Mouse (Mus musculus): ENCODE results near the gene Olfr878. TPM values are rescaled to one million over a fixed set of nuclear protein-coding genes. Genes with fewer than 3 reads are reported as not detected.

The Olfr878 gene
- polyA plus RNA-seq (2015; fragmentation: Nextera tagmentation; extraction: Ambion mirVana) = not detected in 2 replicates

GRCm38 (mm10) chr9:37917540-37917939 lies at the start of gene Olfr878:
TSS of gene Olfr878 (plus strand) at chr9:37917840.
- no peak for ATAC-seq (ENCODE audit: low read depth)
- H3K4me3 ChIP-seq (ENCODE audit: low read length) = no peak within 1 kb of the TSS
- H3K36me3 ChIP-seq (ENCODE audit: control insufficient read depth, insufficient read depth, low read length) = no peaks in the 10 kb centered on the region
- H3K27ac ChIP-seq (ENCODE audit: low read length) = no peak within 1 kb of the TSS
- no peaks in the 10 kb centered on the region for H3K27me3 ChIP-seq (ENCODE audit: control insufficient read depth, insufficient read depth, low read depth, low read length)
- H3K9ac ChIP-seq (ENCODE audit: low read length) = no peak within 1 kb of the TSS
- no peak within 1 kb of the TSS for H3K4me2 ChIP-seq (ENCODE audit: low read depth, low read length)
- no peaks in the 10 kb centered on the region for H3K4me1 ChIP-seq (replicated peaks; ENCODE audit: control insufficient read depth, insufficient read depth, low read length)
- no peaks in the 10 kb centered on the region for H3K9me3 ChIP-seq (ENCODE audit: control insufficient read depth, low read length)
- 53% methylated on average over 2 of the region's 2 CpGs for WGBS

DNA sequence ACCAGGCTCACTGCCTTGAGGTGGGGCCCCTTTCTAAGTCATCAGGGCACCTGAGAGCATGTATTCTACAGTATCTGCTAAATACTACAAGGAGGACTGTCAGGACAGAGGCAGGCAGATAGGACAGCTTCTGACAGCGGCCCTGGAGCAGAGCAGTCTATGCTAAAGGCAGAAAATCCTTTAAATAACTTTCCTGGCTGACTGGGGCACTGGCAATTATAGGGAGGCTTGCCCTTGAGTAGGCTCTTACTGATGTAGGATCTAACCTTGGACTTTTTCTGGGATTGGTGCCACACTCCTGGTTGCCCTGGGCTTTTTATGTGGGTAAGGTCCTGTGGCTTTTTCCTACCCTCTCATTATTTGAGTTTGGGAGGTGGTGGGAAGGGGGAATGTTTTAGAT lies 47.4 kb upstream of the Olfr878 start:
- Histone ChIP-seq H3K9me3 (ENCODE audit: control insufficient read depth, low read length) (no peaks in the 10 kb centered on the region), H3K4me3 (ENCODE audit: low read length) (no peak overlapping the region), H3K9ac (ENCODE audit: low read length) (no peak overlapping the region), H3K27ac (ENCODE audit: low read length) (no peak overlapping the region), H3K4me1 (replicated peaks; ENCODE audit: control insufficient read depth, insufficient read depth, low read length) (no peaks in the 10 kb centered on the region), H3K4me2 (ENCODE audit: low read depth, low read length) (no peak overlapping the region), H3K36me3 (ENCODE audit: control insufficient read depth, insufficient read depth, low read length) (no peaks in the 10 kb centered on the region), H3K27me3 (ENCODE audit: control insufficient read depth, insufficient read depth, low read depth, low read length) (no peaks in the 10 kb centered on the region)
- no peak for ATAC-seq (ENCODE audit: low read depth)
- 52% methylated on average over 1 of the region's 1 CpGs for WGBS

GRCm38 (mm10) chr9:37871097-37871496 lies 46.5 kb upstream of the Olfr878 start:
- ATAC-seq (ENCODE audit: low read depth) = no peak
- H3K27me3 ChIP-seq (ENCODE audit: control insufficient read depth, insufficient read depth, low read depth, low read length) = no peaks in the 10 kb centered on the region
- WGBS = 59% methylated on average over 1 of the region's 1 CpGs

DNA sequence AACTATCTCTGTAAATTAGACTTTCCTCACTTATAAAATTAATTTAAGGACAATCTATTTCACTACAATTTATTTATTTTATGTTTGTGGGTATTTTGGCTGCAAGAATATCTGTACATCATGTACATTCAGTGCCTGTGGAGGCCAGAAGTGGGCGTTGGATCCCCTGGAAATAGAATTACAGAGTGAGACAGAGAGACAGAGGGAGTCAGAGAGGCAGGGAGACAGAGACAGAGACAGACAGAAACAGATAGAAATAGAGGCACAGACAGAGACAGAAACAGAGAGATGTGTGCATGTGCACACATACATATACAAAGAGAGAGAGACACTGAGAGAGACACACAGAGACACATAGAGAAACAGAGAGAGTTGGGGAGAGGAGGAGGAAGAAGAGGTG lies 46.1 kb upstream of the Olfr878 start:
- WGBS = 40% methylated on average over 1 of the region's 1 CpGs
- H3K27ac ChIP-seq (ENCODE audit: low read length) = no peak overlapping the region
- no peak for ATAC-seq (ENCODE audit: low read depth)
- H3K4me1 ChIP-seq (replicated peaks; ENCODE audit: control insufficient read depth, insufficient read depth, low read length) = no peaks in the 10 kb centered on the region
- no peaks in the 10 kb centered on the region for H3K36me3 ChIP-seq (ENCODE audit: control insufficient read depth, insufficient read depth, low read length)
- no peak overlapping the region for H3K9ac ChIP-seq (ENCODE audit: low read length)
- H3K4me2 ChIP-seq (ENCODE audit: low read depth, low read length) = no peak overlapping the region
- no peaks in the 10 kb centered on the region for H3K9me3 ChIP-seq (ENCODE audit: control insufficient read depth, low read length)
- no peaks in the 10 kb centered on the region for H3K27me3 ChIP-seq (ENCODE audit: control insufficient read depth, insufficient read depth, low read depth, low read length)
- H3K4me3 ChIP-seq (ENCODE audit: low read length) = no peak overlapping the region

More at GRCm38 (mm10) chr9:37871097-37871496, 46.5 kb upstream of the Olfr878 start:
- Histone ChIP-seq H3K4me2 (ENCODE audit: low read depth, low read length) (no peak overlapping the region), H3K4me1 (replicated peaks; ENCODE audit: control insufficient read depth, insufficient read depth, low read length) (no peaks in the 10 kb centered on the region), H3K4me3 (ENCODE audit: low read length) (no peak overlapping the region), H3K27ac (ENCODE audit: low read length) (no peak overlapping the region), H3K9ac (ENCODE audit: low read length) (no peak overlapping the region), H3K9me3 (ENCODE audit: control insufficient read depth, low read length) (no peaks in the 10 kb centered on the region), H3K36me3 (ENCODE audit: control insufficient read depth, insufficient read depth, low read length) (no peaks in the 10 kb centered on the region)

DNA sequence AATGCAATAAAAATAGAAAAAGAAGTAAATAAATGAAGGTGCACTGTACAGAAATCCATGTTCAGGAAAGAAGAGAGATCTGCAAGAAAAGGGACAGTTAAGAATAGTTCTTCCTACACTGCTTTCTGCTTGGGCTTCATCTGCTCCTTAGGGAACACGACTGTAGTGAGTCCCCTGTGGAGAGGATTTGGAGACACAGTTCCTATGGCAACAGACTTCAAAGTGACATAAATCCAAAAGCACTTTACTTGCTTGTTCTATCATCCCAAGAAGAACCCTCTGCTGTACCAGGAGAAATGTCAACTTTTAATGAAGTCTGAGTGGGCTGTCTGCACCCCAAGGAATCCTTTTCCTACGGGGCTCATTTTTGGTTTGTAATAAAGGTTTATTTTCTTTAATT lies 26.7 kb upstream of the Olfr878 start:
- Histone ChIP-seq H3K4me2 (ENCODE audit: low read depth, low read length) (no peak overlapping the region), H3K9me3 (ENCODE audit: control insufficient read depth, low read length) (no peaks in the 10 kb centered on the region), H3K4me3 (ENCODE audit: low read length) (no peak overlapping the region), H3K27me3 (ENCODE audit: control insufficient read depth, insufficient read depth, low read depth, low read length) (no peaks in the 10 kb centered on the region), H3K36me3 (ENCODE audit: control insufficient read depth, insufficient read depth, low read length) (no peaks in the 10 kb centered on the region), H3K27ac (ENCODE audit: low read length) (no peak overlapping the region), H3K9ac (ENCODE audit: low read length) (no peak overlapping the region), H3K4me1 (replicated peaks; ENCODE audit: control insufficient read depth, insufficient read depth, low read length) (no peaks in the 10 kb centered on the region)
- 13% methylated on average over 2 of the region's 2 CpGs for WGBS
- no peak for ATAC-seq (ENCODE audit: low read depth)

DNA sequence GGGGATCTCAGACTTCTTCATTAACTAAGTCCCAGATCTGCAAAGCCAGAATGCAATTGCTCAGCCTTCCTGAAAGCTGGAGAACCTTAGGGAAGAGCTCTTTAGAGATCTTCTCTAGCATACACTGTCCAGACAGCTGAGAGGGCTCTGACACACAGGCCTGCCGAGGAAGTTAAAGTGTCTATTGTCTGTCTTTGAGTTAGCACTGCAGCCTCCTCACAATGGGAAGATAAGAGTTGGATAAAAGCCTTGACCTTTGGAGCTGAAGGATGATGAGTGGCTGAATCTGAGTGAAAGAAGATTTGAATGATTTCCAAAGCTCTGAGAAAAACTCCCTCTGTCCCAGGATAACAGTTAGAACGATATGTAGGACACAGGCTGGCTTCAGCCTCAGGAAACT lies 21.0 kb upstream of the Olfr878 start, which contains the start of gene Olfr145:
Gene Olfr145 (plus strand): TSS at position 64 of the 400 bp plus-strand sequence.
- no peaks in the 10 kb centered on the region for H3K36me3 ChIP-seq (ENCODE audit: control insufficient read depth, insufficient read depth, low read length)
- 30% methylated on average over 2 of the region's 2 CpGs for WGBS
- H3K4me3 ChIP-seq (ENCODE audit: low read length) = no peak within 1 kb of the TSS
- no peaks in the 10 kb centered on the region for H3K4me1 ChIP-seq (replicated peaks; ENCODE audit: control insufficient read depth, insufficient read depth, low read length)
- no peak within 1 kb of the TSS for H3K4me2 ChIP-seq (ENCODE audit: low read depth, low read length)
- no peak within 1 kb of the TSS for H3K27ac ChIP-seq (ENCODE audit: low read length)
- H3K9ac ChIP-seq (ENCODE audit: low read length) = no peak within 1 kb of the TSS
- H3K9me3 ChIP-seq (ENCODE audit: control insufficient read depth, low read length) = no peaks in the 10 kb centered on the region
- no peaks in the 10 kb centered on the region for H3K27me3 ChIP-seq (ENCODE audit: control insufficient read depth, insufficient read depth, low read depth, low read length)
- no peak for ATAC-seq (ENCODE audit: low read depth)

GRCm38 (mm10) chr9:37905555-37905954 lies 12.1 kb upstream of the Olfr878 start:
- H3K4me1 ChIP-seq (replicated peaks; ENCODE audit: control insufficient read depth, insufficient read depth, low read length) = no peaks in the 10 kb centered on the region
- ATAC-seq (ENCODE audit: low read depth) = no peak
- H3K4me2 ChIP-seq (ENCODE audit: low read depth, low read length) = no peak overlapping the region
- H3K4me3 ChIP-seq (ENCODE audit: low read length) = no peak overlapping the region
- H3K27ac ChIP-seq (ENCODE audit: low read length) = no peak overlapping the region
- no peak overlapping the region for H3K9ac ChIP-seq (ENCODE audit: low read length)
- no peaks in the 10 kb centered on the region for H3K9me3 ChIP-seq (ENCODE audit: control insufficient read depth, low read length)
- no peaks in the 10 kb centered on the region for H3K27me3 ChIP-seq (ENCODE audit: control insufficient read depth, insufficient read depth, low read depth, low read length)
- 61% methylated on average over 3 of the region's 3 CpGs for WGBS
- H3K36me3 ChIP-seq (ENCODE audit: control insufficient read depth, insufficient read depth, low read length) = no peaks in the 10 kb centered on the region

GRCm38 (mm10) chr9:37918018-37918417 lies 378 bp downstream of the Olfr878 start:
- Histone ChIP-seq H3K4me2 (ENCODE audit: low read depth, low read length) (no peak overlapping the region), H3K36me3 (ENCODE audit: control insufficient read depth, insufficient read depth, low read length) (no peaks in the 10 kb centered on the region), H3K4me1 (replicated peaks; ENCODE audit: control insufficient read depth, insufficient read depth, low read length) (no peaks in the 10 kb centered on the region), H3K4me3 (ENCODE audit: low read length) (no peak overlapping the region), H3K9me3 (ENCODE audit: control insufficient read depth, low read length) (no peaks in the 10 kb centered on the region), H3K27me3 (ENCODE audit: control insufficient read depth, insufficient read depth, low read depth, low read length) (no peaks in the 10 kb centered on the region), H3K27ac (ENCODE audit: low read length) (no peak overlapping the region), H3K9ac (ENCODE audit: low read length) (no peak overlapping the region)
- ATAC-seq (ENCODE audit: low read depth) = no peak
- 41% methylated on average over 1 of the region's 1 CpGs for WGBS

- Histone ChIP-seq H3K9ac (ENCODE audit: low read length) (no peak overlapping the region), H3K4me1 (replicated peaks; ENCODE audit: control insufficient read depth, insufficient read depth, low read length) (no peaks in the 10 kb centered on the region), H3K4me2 (ENCODE audit: low read depth, low read length) (no peak overlapping the region), H3K9me3 (ENCODE audit: control insufficient read depth, low read length) (no peaks in the 10 kb centered on the region), H3K4me3 (ENCODE audit: low read length) (no peak overlapping the region), H3K27me3 (ENCODE audit: control insufficient read depth, insufficient read depth, low read depth, low read length) (no peaks in the 10 kb centered on the region), H3K27ac (ENCODE audit: low read length) (no peak overlapping the region), H3K36me3 (ENCODE audit: control insufficient read depth, insufficient read depth, low read length) (no peaks in the 10 kb centered on the region)
- 69% methylated on average over 5 of the region's 5 CpGs for WGBS
- ATAC-seq (ENCODE audit: low read depth) = no peak
These were observed 6.6 kb downstream of the Olfr878 start for GRCm38 (mm10) chr9:37924194-37924593.

- Histone ChIP-seq H3K27ac (ENCODE audit: low read length) (no peak overlapping the region), H3K4me3 (ENCODE audit: low read length) (no peak overlapping the region), H3K9me3 (ENCODE audit: control insufficient read depth, low read length) (no peaks in the 10 kb centered on the region), H3K36me3 (ENCODE audit: control insufficient read depth, insufficient read depth, low read length) (no peaks in the 10 kb centered on the region), H3K4me2 (ENCODE audit: low read depth, low read length) (no peak overlapping the region), H3K27me3 (ENCODE audit: control insufficient read depth, insufficient read depth, low read depth, low read length) (no peaks in the 10 kb centered on the region), H3K9ac (ENCODE audit: low read length) (no peak overlapping the region), H3K4me1 (replicated peaks; ENCODE audit: control insufficient read depth, insufficient read depth, low read length) (no peaks in the 10 kb centered on the region)
- no peak for ATAC-seq (ENCODE audit: low read depth)
- 48% methylated on average over 2 of the region's 2 CpGs for WGBS
These were observed 7.8 kb downstream of the Olfr878 start for GRCm38 (mm10) chr9:37925445-37925844.
